Mouse (Mus musculus) lung, postnatal 36 days (tissue): ENCODE results near the gene Sult2b1.

ENCODE experiments used
- DNase-seq: peaks from one replicate; pipeline ENCODE4 v3.0.0; 2022; ENCODE audit warnings: mixed read lengths

Sult2b1 gene

GRCm38 (mm10) chr7:45723781-45724180 is 60.7 kb downstream of the Sult2b1 start:
- no peak for DNase-seq

GRCm38 (mm10) chr7:45723301-45723700 is 61.2 kb downstream of the Sult2b1 start:
- no peak for DNase-seq

- no peak for DNase-seq
Measured at GRCm38 (mm10) chr7:45722348-45722713, 62.1 kb downstream of the Sult2b1 start.

GRCm38 (mm10) chr7:45721642-45722347 is 62.7 kb downstream of the Sult2b1 start:
- DNase-seq = no peak

- no peak for DNase-seq
Measured at GRCm38 (mm10) chr7:45721234-45721571, 63.3 kb downstream of the Sult2b1 start.

GRCm38 (mm10) chr7:45720413-45721233 is 63.8 kb downstream of the Sult2b1 start, which contains the start of gene Fam83e:
Gene Fam83e, plus strand, starts transcription at chr7:45721212.
- peak; percentile 57 for DNase-seq

GRCm38 (mm10) chr7:45719738-45720412 is 64.6 kb downstream of the Sult2b1 start:
- DNase-seq = no peak

GRCm38 (mm10) chr7:45719180-45719579 is 65.3 kb downstream of the Sult2b1 start:
- no peak for DNase-seq

GRCm38 (mm10) chr7:45718331-45718730 is 66.1 kb downstream of the Sult2b1 start:
- no peak for DNase-seq

GRCm38 (mm10) chr7:45717918-45718297 is 66.6 kb downstream of the Sult2b1 start, which contains the start of gene Sphk2:
Gene Sphk2, minus strand, starts transcription at chr7:45718002.
- peak; percentile 99 for DNase-seq

- DNase-seq = no peak
Measured at GRCm38 (mm10) chr7:45716952-45717917, 67.2 kb downstream of the Sult2b1 start.

- no peak for DNase-seq
Measured at GRCm38 (mm10) chr7:45716460-45716857, 68.0 kb downstream of the Sult2b1 start.

- DNase-seq = peak; percentile 61
Measured at GRCm38 (mm10) chr7:45715741-45716459, 68.6 kb downstream of the Sult2b1 start.

- peak; percentile 99 for DNase-seq
Measured at GRCm38 (mm10) chr7:45715090-45715708, 69.3 kb downstream of the Sult2b1 start, which contains the start of gene Rpl18. Gene Rpl18, plus strand, starts transcription at chr7:45715457.

GRCm38 (mm10) chr7:45714630-45715089 is 69.8 kb downstream of the Sult2b1 start:
- DNase-seq = peak; percentile 70

- no peak for DNase-seq
Measured at GRCm38 (mm10) chr7:45713881-45714520, 70.5 kb downstream of the Sult2b1 start.

GRCm38 (mm10) chr7:45713396-45713795 is 71.1 kb downstream of the Sult2b1 start:
- DNase-seq = no peak

GRCm38 (mm10) chr7:45712022-45712757 is 72.3 kb downstream of the Sult2b1 start:
- peak; percentile 93 for DNase-seq

- DNase-seq = no peak
Measured at GRCm38 (mm10) chr7:45711316-45712021, 73.0 kb downstream of the Sult2b1 start.
